Mouse (Mus musculus) brain, embryonic 14.5 days (tissue): ENCODE measurements around the gene Apc2.

ENCODE experiments used
- CTCF ChIP-seq: fragments of 200-500 bp; IDR thresholded peaks from 2 replicates; pipeline ENCODE4 v1.5.1; 2012; ENCODE audit warnings: inconsistent platforms, mild to moderate bottlenecking, moderate library complexity, borderline replicate concordance; ENCODE audit not compliant: insufficient read depth, insufficient read length; ENCODE audit errors: extremely low read depth
- POLR2A ChIP-seq: fragments of 200-500 bp; IDR thresholded peaks from 2 replicates; pipeline ENCODE4 v1.6.1; 2012; ENCODE audit warnings: mild to moderate bottlenecking, inconsistent platforms, borderline replicate concordance; ENCODE audit not compliant: poor library complexity, insufficient read depth, insufficient read length, severe bottlenecking; ENCODE audit errors: extremely low read depth

GRCm38 (mm10) chr10:80345122-80345521 lies 49.3 kb downstream of the Apc2 start:
- TF ChIP-seq CTCF (no peak), POLR2A (no peak)
